Mouse (Mus musculus) heart, adult 2 months (tissue): ENCODE measurements around the gene Trarg1. TPM values are rescaled to one million over a fixed set of nuclear protein-coding genes. Genes with fewer than 3 reads are reported as not detected.
"Not testable (repeated sequence)": the region's sequence is repeated elsewhere in the genome, so short reads cannot be mapped to it uniquely, and the experiment has no call there.

ENCODE experiments used
- DNase-seq, 2 experiments: peaks; one replicate each; pipeline ENCODE4 v3.0.0; 2021
- H3K27ac ChIP-seq: fragments of 200-600 bp; 2 replicates; pipeline ENCODE4 v1.8.1; 2022
- H3K27me3 ChIP-seq: fragments of 200-500 bp; 2 replicates; pipeline ENCODE4 v1.6.1; 2012; ENCODE audit warnings: mild to moderate bottlenecking, low read length, inconsistent platforms, mixed read lengths; ENCODE audit not compliant: control insufficient read depth, insufficient read depth
- H3K36me3 ChIP-seq: fragments of 200-500 bp; 2 replicates; pipeline ENCODE4 v1.6.1; 2012; ENCODE audit warnings: low read length, inconsistent platforms; ENCODE audit not compliant: control insufficient read depth, insufficient read depth
- H3K4me1 ChIP-seq: fragments of 200-500 bp; 2 replicates; pipeline ENCODE4 v1.6.1; 2011; ENCODE audit warnings: low read length; ENCODE audit not compliant: control insufficient read depth, insufficient read depth
- H3K4me3 ChIP-seq: fragments of 200-600 bp; 2 replicates; pipeline ENCODE4 v1.8.1; 2022
- H3K79me2 ChIP-seq: fragments of 200-500 bp; replicated peaks from 2 replicates; pipeline ENCODE4 v1.6.1; 2012; ENCODE audit warnings: mild to moderate bottlenecking, inconsistent platforms, low read length, moderate library complexity, mixed read lengths; ENCODE audit not compliant: control insufficient read depth, insufficient read depth
- H3K9ac ChIP-seq: fragments of 200-500 bp; 2 replicates; pipeline ENCODE4 v1.6.1; 2012; ENCODE audit warnings: low read depth, mild to moderate bottlenecking, control low read depth, inconsistent platforms, low read length, mixed read lengths
- CTCF ChIP-seq: fragments of 200-600 bp; IDR thresholded peaks from 2 replicates; pipeline ENCODE4 v1.8.1; 2022; ENCODE audit warnings: antibody characterized with exemption, mild to moderate bottlenecking, moderate library complexity
- EP300 ChIP-seq: fragments of 200-500 bp; IDR thresholded peaks from 2 replicates; pipeline ENCODE4 v1.6.1; 2011; ENCODE audit warnings: low read depth, low read length, control low read depth; ENCODE audit not compliant: insufficient read depth
- POLR2A ChIP-seq: fragments of 200-500 bp; IDR thresholded peaks from 2 replicates; pipeline ENCODE4 v1.6.1; 2011; ENCODE audit warnings: mild to moderate bottlenecking, low read depth, low read length, control low read depth; ENCODE audit not compliant: insufficient read depth
- WGBS: fragments of 180-500 bp; shearing (Covaris S2); methylation state at CpG from one replicate; pipeline ENCODE4 v1.1.7; 2018; 5-methylcytosine and 5-hydroxymethylcytosine counted together
- intact Hi-C: fragments of 180-260 bp; cut with DNase I; formaldehyde crosslinking; loops from one replicate; pipeline ENCODE4 v1.15.1; 2025
- long read RNA-seq: library from polyadenylated mRNA; stranded (forward); transcript quantifications from one replicate; pipeline ENCODE4 v2.0.0, GENCODE M21; 2021
- polyA plus RNA-seq: library from polyadenylated mRNA; depleted of rRNA; stranded (reverse); fragments of >200 nt; gene quantifications from 2 replicates; pipeline ENCODE4 v1.2.3, GENCODE M21; 2012; rRNA removed
- total RNA-seq, 2 experiments: library from RNA; stranded (reverse); gene quantifications; 2 replicates each; pipeline ENCODE4 v1.2.3; 2021

The Trarg1 gene
- total RNA-seq (1 to 10 TPM; 3.5 to 3.8 TPM), polyA plus RNA-seq (2.3 and 4.7 TPM in 2 replicates)
- long read RNA-seq, partial matches to known transcripts: 0 of 1 reads
- long read RNA-seq, other reads (novel, unspliced or antisense): 0 of 1 reads

GRCm38 (mm10) chr11:76679508-76679907 is at the start of gene Trarg1:
Trarg1 (plus strand) TSS chr11:76679808.
- DNase-seq, H3K27me3 ChIP-seq, H3K36me3 ChIP-seq, H3K4me3 ChIP-seq, H3K79me2 ChIP-seq, H3K4me1 ChIP-seq: not testable (repeated sequence)
- WGBS: 34% methylated on average over 8 of the region's 8 CpGs
- intact Hi-C loops: loop anchor here (5.0 to 10.0 kb wide), 2 partner anchors 213 to 415 kb away; no protein-coding TSS in a partner anchor
- Histone ChIP-seq H3K9ac (peak within 1 kb of the TSS; percentile 35), H3K27ac (peak within 1 kb of the TSS; percentile 20)

- no peaks in the 10 kb centered on the region for H3K36me3 ChIP-seq
- WGBS: 51% methylated on average over 2 of the region's 2 CpGs
- intact Hi-C loops: no loop called here
These were observed 49.6 kb upstream of the Trarg1 start for GRCm38 (mm10) chr11:76630023-76630422.

GRCm38 (mm10) chr11:76630487-76630886 is 49.1 kb upstream of the Trarg1 start:
- Histone ChIP-seq H3K4me1 (no peaks in the 10 kb centered on the region), H3K9ac (no peak overlapping the region), H3K4me3 (no peak overlapping the region), H3K27ac (no peak overlapping the region), H3K36me3 (no peaks in the 10 kb centered on the region), H3K27me3 (no peaks in the 10 kb centered on the region), H3K79me2 (no peaks in the 10 kb centered on the region)
- no peak for DNase-seq
- 81% methylated on average over 5 of the region's 5 CpGs for WGBS
- intact Hi-C loops: no loop called here
- no peak for TF ChIP-seq EP300

More at GRCm38 (mm10) chr11:76630023-76630422, 49.6 kb upstream of the Trarg1 start:
- TF ChIP-seq CTCF (no peak), EP300 (no peak), POLR2A (no peak)
- no peak overlapping the region for H3K27ac ChIP-seq
- DNase-seq: no peak
- H3K27me3 ChIP-seq: no peaks in the 10 kb centered on the region
- H3K9ac ChIP-seq: no peak overlapping the region
- H3K4me3 ChIP-seq: no peak overlapping the region
- no peaks in the 10 kb centered on the region for H3K4me1 ChIP-seq
- no peaks in the 10 kb centered on the region for H3K79me2 ChIP-seq

GRCm38 (mm10) chr11:76639269-76639985 is 40.2 kb upstream of the Trarg1 start:
- TF ChIP-seq POLR2A (no peak), CTCF (no peak), EP300 (no peak)
- Histone ChIP-seq H3K79me2 (no peaks in the 10 kb centered on the region), H3K9ac (no peak overlapping the region), H3K4me3 (no peak overlapping the region), H3K4me1 (no peaks in the 10 kb centered on the region), H3K27me3 (no peaks in the 10 kb centered on the region), H3K36me3 (no peaks in the 10 kb centered on the region), H3K27ac (no peak overlapping the region)
- 87% methylated on average over 17 of the region's 17 CpGs for WGBS
- DNase-seq: no peak
- intact Hi-C loops: no loop called here

GRCm38 (mm10) chr11:76640231-76640630 is 39.4 kb upstream of the Trarg1 start:
- no peaks in the 10 kb centered on the region for H3K79me2 ChIP-seq
- intact Hi-C loops: loop anchor here (10.0 kb wide), 1 partner anchor 95 kb away; no protein-coding TSS in a partner anchor
- WGBS: 63% methylated on average over 4 of the region's 4 CpGs
- H3K9ac ChIP-seq: no peak overlapping the region
- no peak overlapping the region for H3K4me3 ChIP-seq
- H3K36me3 ChIP-seq: no peaks in the 10 kb centered on the region
- no peak for DNase-seq
- TF ChIP-seq EP300: no peak
- TF ChIP-seq CTCF: no peak
- no peak for TF ChIP-seq POLR2A
- H3K27ac ChIP-seq: no peak overlapping the region
- no peaks in the 10 kb centered on the region for H3K27me3 ChIP-seq
- no peaks in the 10 kb centered on the region for H3K4me1 ChIP-seq

- WGBS: 83% methylated on average over 6 of the region's 6 CpGs
- Histone ChIP-seq H3K9ac (no peak overlapping the region), H3K27ac (no peak overlapping the region), H3K36me3 (no peaks in the 10 kb centered on the region), H3K4me3 (no peak overlapping the region), H3K27me3 (no peaks in the 10 kb centered on the region), H3K4me1 (peaks cover 3% of the 10 kb centered on the region), H3K79me2 (no peaks in the 10 kb centered on the region)
- intact Hi-C loops: loop anchor here (10.0 kb wide), 1 partner anchor 99 kb away; no protein-coding TSS in a partner anchor
- TF ChIP-seq POLR2A (no peak), CTCF (no peak), EP300 (no peak)
- DNase-seq: no peak
These were observed 35.4 kb upstream of the Trarg1 start for GRCm38 (mm10) chr11:76644257-76644656.
